Mouse (Mus musculus) embryo, embryonic 11.5 days (tissue): ENCODE results near the gene Col24a1.

Source experiments
- DNase-seq: peaks from one replicate; pipeline ENCODE4 v3.0.0-alpha.2; 2012; ENCODE audit warnings: low read depth, low spot score

The Col24a1 gene

DNA sequence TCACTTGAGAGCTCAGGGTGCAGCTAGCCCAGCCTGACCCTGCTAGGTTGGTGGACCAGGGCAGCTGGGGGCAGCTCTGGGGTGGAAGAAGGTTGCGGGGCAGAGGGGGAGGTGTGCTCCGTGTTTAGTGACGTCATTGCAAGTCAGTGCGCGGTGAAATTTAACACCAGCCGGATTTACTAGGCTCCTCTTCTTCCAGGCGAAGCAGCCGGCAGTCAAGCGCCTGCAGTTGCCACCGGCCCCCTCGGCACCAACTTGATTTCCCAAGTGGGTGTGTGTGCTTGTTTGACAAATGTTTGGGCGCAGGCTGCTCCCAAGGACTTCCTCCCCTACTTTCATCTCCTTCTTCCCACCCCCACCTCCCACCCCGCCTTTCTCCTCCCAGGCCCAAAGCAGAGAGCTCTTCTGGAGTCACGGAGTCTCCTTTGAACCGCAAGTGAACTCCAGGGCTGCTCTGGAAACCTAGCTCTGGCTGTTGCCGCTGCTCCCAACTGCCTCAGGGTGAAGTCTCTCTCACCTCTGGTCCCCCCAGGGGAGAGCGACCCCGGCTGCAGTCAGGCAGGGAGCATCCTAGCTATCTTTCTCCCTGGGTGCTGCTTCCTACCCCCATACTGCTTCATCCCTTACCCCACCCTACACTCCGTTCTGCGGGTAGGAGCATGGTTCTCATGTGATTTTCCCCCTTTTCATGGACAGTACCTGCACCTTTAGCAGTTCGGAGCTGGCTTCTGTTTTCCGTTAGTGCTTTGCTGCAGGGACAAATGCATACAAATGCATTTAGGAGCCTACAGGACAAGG lies at the start of gene Col24a1:
Gene Col24a1 (plus strand): TSS at position 136 of the 798 bp plus-strand sequence.
- peak; percentile 53 for DNase-seq

DNA sequence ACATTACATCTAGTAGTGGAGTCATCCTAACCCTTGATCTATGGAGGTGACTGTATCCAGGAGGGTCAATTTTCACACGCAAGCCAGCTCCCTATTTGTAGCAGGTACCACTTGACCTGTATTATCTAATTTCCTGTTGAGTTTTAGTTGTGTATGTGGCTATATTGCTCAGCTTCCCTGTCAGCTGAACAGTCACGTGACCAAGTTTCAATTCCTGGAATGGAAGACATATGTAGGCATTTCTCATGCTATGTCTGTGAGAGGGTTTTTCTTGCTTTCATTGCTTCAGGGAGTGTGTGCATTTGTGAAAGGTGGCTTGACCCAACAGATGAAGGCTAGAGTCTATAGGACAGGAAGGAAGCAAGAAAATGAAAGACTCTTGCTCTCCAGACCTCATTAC lies 44.2 kb upstream of the Col24a1 start:
- DNase-seq, result no peak

DNA sequence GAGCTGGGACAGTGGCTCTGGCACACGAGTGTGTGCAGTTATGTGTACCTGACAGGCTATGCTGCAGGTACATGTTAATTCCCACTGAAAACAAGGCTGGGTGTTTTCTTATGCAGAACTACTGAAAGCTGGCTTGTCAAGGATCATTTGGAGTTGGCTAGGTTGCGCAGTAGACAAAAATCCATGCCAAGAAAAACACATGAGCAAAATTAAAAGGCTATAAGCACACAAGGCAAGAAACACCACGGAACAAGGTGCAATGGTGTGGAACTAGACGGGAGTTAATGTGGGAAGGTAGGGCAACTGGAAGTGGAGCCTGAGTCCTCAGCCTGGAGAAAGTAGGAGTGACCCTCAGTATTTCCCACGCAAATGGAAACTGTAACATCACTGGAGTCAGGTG lies 39.2 kb upstream of the Col24a1 start:
- no peak for DNase-seq

DNA sequence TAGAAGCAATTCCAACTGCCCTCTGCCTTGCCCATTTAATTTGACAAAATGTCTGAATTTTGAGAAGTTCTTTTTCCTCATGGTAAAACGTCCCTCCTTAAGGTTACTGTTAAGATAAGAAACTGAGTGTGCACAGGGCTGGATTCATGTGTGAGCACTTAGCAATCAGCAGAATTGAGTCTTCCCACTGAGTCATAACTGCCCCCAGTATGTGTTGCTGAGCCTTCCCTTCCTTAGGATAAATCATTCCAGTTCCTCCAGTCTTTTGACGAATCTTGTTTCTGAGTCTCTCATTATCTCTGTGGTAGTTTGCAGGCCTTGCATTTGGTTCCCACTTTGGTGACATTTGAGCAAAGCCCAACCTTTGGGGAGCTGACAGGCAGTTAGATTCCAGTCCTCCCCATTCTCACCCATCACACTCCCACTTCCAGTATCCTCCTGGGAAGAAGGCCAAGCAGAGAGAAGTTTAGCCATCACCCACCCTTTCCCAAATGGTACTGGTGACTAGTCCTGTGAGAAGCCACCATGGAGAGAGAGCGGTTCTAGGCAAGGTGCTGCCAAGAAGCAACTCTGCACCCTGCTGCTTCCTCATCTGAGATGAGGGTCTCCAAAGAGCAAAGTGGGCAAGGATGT lies 37.4 kb upstream of the Col24a1 start:
- DNase-seq, result no peak

DNA sequence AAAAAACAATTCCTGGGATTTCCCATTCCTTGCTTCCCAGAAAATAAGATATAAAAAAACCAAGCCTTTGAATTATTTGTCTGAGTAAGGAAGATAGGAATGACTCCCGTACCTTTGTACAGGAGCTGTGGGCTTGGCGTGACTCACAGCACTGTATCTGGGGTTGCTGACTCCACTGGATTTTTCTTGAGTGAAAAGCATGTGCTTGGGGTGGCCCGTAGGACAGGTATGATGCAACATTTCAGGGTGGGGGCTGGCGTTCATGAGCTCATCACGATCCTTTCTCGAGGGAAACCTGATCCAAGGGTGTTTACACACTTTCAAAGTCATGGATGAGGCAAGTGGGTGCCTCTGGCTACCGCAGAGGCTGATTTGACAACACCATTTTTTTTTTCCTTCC lies 35.6 kb upstream of the Col24a1 start:
- DNase-seq, result no peak

DNA sequence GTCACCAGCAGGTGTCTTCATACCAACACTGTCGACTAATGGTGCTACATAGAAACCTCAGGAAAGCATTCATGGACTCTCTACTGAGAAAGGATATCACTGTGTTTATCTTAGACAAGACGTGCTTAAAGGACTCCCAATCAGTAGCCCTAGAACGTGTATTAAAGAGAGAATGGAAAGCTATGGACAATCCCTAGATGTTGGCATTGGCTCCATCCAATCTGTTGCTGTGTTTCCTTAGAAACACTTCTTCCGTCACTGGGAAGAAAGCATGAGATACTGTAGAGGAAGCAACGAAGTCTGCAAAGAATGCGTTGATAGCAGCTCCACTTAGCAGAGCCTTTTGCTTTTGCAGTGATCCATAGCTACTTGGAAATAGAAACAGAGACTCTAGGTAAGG lies 32.6 kb upstream of the Col24a1 start:
- DNase-seq, result no peak

DNA sequence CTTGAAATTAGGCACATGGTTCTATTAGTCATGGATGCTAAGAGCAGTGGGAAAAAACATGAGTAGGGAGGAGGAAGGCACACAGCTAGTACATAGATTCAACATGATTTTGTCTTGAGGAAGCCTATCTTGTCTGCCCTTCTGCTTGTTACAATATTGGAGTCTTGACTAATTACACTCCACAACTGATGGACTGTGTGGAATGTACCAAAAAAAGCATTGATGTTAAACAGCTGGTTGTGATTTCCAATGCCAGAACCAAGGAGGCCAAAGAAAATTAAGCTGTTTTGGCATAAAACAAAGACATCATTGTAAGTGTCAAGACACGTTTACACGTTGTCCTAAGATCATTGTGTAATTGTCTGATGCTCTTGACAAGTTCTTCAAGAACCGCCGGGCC lies 29.1 kb upstream of the Col24a1 start:
- DNase-seq, result no peak

DNA sequence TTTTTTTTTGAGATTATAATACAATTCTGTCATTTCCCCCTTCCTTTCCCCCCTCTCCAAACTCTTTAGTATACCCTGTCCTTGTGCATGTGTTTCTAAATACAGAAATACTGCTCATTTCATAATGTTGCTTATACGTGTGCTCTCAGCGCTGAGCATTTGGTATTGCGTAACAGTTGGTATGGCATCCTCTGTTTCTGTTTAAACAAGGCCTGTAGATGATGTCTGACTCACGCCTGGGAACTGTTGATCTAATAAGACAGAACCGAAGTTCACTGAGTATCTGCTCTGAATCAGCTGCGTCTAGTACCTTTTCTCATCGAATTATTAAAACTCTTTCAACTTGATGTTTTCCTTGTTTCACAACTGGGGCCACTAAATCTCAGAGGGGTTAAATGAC lies 24.2 kb upstream of the Col24a1 start:
- no peak for DNase-seq

DNA sequence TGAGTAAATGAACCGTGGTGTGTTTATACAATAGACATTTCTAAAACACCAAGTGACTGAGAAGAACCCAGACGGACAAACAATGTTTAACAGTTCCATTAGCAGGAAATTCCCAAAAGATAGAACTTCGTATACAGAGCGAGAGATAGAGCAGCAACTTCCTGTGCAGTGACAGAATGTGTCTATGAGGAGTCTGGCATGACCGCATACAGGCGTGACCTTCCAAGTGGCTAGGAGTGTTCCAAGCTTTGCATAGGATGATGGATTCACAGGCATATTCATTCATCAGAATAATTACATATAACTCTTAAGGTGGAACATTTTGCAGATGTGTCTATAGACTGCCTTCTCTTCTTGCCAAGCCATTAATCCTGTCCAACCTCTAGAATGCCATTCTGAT lies 18.1 kb upstream of the Col24a1 start:
- no peak for DNase-seq

DNA sequence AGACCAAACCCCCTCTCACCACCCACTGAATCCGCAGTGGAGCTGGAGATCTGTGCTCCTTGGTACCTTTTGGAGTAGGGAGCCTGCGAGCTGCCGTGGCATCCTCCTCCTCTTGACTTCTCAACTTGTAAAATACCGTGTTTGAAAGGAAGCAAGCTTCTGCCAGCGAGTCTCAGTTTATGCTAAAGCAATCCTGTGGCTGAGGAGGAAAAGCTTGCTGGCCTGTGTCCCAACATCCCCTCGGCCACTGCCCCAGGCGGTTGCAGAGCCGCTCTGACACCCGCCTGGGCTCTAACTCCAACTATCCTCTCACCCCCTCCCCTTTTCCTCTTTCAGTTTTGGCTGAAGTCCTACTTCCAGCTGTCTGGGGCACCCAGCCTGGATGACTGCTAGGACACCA lies 935 bp downstream of the Col24a1 start:
- DNase-seq, result no peak

DNA sequence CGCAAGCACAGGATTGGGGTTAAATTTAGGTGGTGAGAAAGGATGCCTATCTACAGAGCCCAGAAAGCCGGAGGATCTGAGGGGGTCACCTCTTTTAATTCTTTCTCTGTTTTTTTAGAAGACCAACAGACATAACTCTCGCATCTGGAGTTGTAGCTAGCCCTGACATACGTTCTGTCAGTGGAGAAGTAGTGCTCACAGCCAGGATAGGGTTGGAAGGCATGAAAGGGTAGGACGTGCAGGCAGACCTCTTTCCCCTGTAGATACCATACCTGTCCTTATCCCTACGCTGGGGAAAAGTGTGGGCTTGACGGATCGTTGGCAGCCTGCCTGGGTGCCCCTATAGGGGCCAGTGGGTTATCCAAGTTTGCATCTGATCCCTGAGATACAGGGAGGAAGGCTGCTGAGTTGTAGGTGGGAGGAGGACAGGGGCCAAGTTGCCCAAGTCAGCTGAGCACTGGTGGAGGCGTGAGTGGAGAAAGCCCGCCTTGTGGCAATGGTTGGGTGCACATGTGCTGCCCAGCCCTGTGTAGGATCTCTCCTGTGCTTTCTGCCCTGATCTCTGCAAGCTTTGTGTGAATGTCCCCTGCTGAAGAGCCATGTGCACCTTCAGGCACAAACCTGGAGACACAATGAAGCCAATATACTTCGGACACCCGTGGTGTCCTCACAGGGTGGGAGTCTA lies 1.5 kb downstream of the Col24a1 start:
- no peak for DNase-seq

DNA sequence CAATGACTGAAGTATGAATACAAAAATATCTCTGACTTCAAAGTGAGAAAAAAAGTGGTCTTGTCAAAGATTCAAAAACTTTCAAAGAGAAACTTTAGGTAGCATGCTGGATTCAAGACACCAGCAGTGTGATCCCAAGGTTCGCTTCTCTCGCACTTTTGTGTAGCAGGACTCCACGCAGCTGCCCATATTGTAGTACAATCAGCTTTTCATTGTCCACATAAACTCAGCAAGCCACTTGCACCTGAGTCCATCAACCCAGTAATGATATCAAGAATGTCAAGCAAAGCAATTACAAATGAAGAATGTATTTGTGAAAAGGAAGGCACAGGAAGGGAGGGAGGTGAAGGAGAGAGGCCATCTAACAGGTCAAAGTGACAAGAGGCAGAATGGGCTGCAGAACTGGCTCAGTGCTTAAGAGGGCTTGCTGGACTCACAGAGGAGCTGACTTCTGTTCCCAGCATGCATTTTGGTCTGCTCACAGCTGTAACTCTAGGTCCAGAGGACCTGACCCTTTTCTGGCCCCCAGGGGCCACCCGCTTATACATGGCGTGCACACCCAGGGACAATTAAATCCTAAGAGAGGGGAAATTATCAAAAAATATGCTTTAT lies 7.8 kb downstream of the Col24a1 start:
- DNase-seq, result no peak

DNA sequence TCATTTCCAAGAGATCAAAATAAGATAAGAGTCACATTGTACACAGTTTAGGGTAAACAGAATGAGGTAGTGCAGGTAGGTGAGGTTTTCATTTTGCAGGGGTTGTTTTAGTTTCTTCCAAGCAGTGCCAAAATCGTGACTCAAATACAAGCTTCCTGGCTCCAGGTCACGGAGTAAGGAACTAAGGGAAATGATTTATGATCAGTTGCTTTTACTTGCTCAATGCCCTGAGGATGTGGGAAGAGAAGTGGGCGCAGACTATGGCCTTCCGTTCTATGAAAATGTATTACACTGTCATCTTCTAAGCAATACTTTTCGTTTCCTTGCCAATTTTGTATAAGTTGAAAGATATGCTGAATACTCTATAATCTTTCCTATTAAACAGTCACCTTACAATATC lies 13.0 kb downstream of the Col24a1 start:
- DNase-seq, result no peak

DNA sequence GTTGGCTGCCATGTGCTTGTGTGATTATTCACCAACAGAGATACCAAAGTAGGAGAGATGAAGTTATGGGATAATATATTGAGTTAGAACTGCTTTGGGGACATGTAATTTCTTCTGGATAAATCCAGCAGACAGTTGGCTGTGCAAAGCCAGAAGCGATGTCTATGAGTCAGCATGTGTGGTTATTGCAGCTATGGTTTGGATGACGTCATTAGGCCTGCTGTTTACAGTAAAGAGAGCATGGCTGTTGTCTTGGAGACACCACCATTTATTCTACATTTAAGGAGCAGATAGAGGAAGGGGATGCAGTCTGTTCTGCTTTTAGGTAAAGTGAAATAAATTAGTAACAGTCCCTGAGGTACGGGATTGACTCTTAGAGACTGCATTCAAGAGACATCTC lies 14.9 kb downstream of the Col24a1 start:
- no peak for DNase-seq

DNA sequence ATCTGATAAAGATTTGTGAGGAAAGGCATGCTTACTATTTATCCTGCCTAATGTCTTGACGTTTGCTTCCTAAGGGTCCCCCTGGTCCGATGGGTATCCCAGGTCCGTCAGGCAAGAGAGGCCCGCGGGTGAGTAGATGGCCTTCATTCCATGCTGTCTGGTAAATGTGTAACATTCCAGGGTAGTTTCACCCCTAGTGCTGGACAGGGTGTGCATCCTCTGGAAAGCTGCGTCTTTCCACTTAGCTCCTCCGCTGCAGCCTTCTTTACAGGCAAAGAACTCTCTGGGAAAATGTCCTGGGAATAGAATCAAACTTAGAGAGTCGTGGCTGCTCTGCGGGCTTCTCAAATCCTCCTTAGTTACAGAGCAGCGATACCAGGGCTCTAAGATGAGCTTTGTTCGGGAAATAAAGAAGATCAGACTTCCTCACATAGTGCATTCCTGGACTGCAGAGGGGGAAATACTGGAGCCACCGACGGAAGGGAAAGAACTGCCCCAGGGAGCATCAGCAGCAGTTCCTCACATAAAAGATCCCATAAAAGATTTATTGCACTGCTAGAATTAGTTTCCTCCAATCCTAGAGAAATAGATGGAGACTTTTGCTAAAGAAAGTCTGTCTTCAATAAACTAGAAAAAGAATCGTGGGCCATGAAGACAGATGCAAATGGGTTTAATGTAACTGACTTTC lies 28.5 kb downstream of the Col24a1 start:
- no peak for DNase-seq

DNA sequence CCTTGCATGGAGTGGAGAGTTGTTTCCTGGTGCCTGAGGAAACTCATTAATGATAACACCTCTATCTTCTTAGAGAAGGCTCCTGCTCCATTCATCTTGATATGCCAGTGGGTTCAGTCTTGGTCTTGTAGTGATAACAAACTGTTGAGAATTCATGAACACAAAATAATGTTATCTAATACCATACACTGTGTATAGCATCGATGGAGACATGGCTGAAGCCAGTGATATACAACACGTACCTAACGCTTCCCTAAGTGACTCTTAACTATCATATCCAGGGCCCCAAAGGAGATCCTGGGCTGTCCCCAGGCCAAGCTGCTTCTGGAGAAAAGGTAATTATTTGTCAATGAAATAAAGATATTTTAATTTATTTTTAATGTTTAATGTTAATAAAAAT lies 33.1 kb downstream of the Col24a1 start:
- no peak for DNase-seq

DNA sequence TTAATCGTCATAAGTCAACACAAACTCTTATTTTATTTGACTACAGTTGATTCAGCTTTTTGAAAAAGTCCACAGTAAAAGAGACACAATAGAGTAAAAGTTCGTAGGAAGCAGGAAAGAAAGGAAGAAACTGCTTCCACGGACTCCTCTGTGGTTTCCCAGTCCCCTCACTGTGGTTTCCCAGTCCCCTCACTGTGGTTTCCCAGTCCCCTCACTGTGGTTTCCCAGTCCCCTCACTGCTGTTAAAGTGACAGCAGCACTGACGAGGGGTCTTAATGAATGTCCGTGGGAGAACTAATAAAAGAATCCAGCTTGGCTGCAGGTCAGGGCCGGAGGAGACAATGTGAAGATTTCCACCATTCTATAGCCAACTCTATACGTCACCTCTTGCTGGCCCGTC lies 39.4 kb downstream of the Col24a1 start:
- no peak for DNase-seq

DNA sequence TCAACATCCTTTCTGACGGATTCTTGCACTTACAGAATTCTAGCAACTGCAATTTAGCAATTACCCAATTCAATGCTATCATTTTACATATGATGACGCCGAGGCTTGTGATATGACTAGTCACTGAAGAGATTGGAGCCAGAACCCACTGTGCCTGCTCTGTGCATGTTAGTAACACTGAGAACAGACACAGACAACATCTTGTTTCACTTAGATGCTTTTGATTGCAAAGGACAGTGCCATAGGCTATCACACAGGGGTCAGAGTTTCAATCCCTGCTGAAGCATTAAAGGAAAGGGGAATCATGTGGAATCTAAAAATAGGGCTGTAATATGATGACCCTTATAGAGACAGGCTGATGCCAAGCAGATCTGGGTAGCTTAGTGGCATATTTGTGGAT lies 41.8 kb downstream of the Col24a1 start:
- no peak for DNase-seq

DNA sequence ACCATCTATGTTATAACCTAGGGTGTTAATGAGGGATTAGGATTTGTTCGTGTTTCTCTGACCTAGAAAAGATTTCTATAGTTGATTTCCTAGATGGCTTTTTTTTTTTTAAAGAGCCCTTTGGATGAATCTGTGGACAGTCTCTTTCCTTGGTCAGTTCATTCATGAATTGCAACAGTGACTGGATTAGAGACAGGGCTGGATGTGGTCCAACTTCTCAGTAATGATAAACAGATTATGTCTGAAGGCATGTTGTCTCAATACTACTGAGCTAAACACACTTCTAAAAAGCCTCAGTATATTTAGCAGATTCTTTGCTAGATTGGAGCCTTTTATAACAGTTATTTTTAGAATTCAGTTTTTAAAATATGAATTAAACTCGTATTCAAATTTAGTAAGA lies 44.9 kb downstream of the Col24a1 start:
- DNase-seq, result no peak

DNA sequence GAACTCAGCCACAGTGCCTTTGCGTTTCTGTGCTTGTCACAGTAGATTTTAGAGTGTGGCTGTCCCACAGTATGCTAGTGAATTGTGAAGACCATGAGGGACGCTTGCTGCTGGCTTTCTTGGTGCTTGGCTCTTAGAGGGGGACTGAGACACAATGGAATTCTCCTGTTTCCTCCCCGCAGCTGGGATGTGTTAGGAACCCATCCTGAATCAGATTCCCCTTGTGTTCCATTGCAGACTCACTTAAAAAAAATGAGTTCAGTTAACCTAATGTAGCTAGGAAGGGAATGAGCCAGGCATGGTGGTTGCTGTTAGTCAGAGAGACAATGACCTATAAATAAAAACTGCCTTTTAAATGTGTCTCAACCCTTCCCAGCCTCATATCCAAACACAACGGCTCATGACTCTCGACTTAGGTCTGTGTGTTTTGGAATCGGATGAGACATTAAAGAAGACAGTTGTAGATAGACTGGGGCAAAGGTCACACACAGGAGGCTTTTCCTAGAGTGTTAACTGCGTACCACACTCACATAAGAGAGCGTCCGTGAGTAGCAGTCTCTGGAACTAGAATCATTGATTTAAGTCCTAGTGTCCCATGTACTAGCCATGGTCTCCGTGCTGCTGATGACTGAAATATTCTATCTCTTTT lies 47.7 kb downstream of the Col24a1 start:
- no peak for DNase-seq

DNA sequence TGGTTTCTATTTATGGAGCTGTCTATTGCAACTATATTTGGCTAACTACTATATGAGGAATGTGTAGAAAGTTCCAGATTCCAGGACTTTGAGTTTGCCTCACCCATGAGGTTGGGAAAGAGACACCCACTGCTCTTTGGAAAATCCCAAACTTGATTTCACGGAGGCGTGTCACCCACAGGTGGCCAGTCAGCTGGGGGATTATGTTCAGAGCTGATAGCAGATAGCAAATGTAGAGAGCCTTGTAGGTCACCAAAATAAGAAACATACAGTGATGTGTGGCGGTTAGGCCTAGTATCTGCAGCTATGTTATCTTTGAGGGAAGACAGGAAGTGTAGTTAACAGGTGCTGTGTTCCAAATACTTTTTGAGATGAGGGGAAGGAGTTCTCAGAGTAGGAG lies 56.4 kb downstream of the Col24a1 start:
- DNase-seq, result no peak
